Mouse (Mus musculus) layer of hippocampus, postnatal 10 days (tissue): ENCODE data around the gene Plekhs1. TPM values are rescaled to one million over a fixed set of nuclear protein-coding genes. Genes with fewer than 3 reads are reported as not detected.

Source experiments
- DNase-seq, 2 experiments: peaks; one replicate each; pipeline ENCODE4 v3.0.0; 2021; ENCODE audit warnings: low spot score in 2 of 2
- long read RNA-seq: library from polyadenylated mRNA; stranded (forward); transcript quantifications from one replicate; pipeline ENCODE4 v2.0.0, GENCODE M21; 2023
- total RNA-seq, 2 experiments: library from RNA; stranded (reverse); gene quantifications; 2 replicates each; pipeline ENCODE4 v1.2.3; 2021

Plekhs1 gene
- total RNA-seq = under 1 TPM; 0.33 to 0.41 TPM
- long read RNA-seq = 0 reads

GRCm38 (mm10) chr19:56461522-56462101 is at the start of gene Plekhs1:
TSS of gene Plekhs1 (plus strand) at chr19:56461640.
- DNase-seq = no peak

- no peak for DNase-seq
Observed at GRCm38 (mm10) chr19:56418404-56418803, 43.0 kb upstream of the Plekhs1 start.

GRCm38 (mm10) chr19:56419452-56419851 is 42.0 kb upstream of the Plekhs1 start:
- DNase-seq = no peak

GRCm38 (mm10) chr19:56420345-56420744 is 41.1 kb upstream of the Plekhs1 start:
- DNase-seq = no peak

GRCm38 (mm10) chr19:56422476-56423338 is 38.7 kb upstream of the Plekhs1 start:
- DNase-seq = peak; percentile 95 to 96

- no peak for DNase-seq
Observed at GRCm38 (mm10) chr19:56423370-56423769, 38.1 kb upstream of the Plekhs1 start.

GRCm38 (mm10) chr19:56424606-56425395 is 36.6 kb upstream of the Plekhs1 start:
- DNase-seq = no peak

GRCm38 (mm10) chr19:56425492-56425891 is 35.9 kb upstream of the Plekhs1 start:
- no peak for DNase-seq

GRCm38 (mm10) chr19:56430369-56430768 is 31.1 kb upstream of the Plekhs1 start:
- no peak for DNase-seq

GRCm38 (mm10) chr19:56432706-56433105 is 28.7 kb upstream of the Plekhs1 start:
- DNase-seq = no peak

- no peak for DNase-seq
Observed at GRCm38 (mm10) chr19:56433581-56433980, 27.9 kb upstream of the Plekhs1 start.

- peak; percentile 55 to 69 for DNase-seq
Observed at GRCm38 (mm10) chr19:56436380-56436779, 25.1 kb upstream of the Plekhs1 start.

GRCm38 (mm10) chr19:56438357-56439071 is 22.9 kb upstream of the Plekhs1 start:
- no peak for DNase-seq

GRCm38 (mm10) chr19:56439072-56439434 is 22.4 kb upstream of the Plekhs1 start:
- DNase-seq = no peak

- DNase-seq = no peak
Observed at GRCm38 (mm10) chr19:56443445-56443844, 18.0 kb upstream of the Plekhs1 start.

- no peak for DNase-seq
Observed at GRCm38 (mm10) chr19:56448784-56449183, 12.7 kb upstream of the Plekhs1 start.

- no peak for DNase-seq
Observed at GRCm38 (mm10) chr19:56449537-56449936, 11.9 kb upstream of the Plekhs1 start.

- DNase-seq = no peak
Observed at GRCm38 (mm10) chr19:56450892-56451291, 10.5 kb upstream of the Plekhs1 start.

GRCm38 (mm10) chr19:56451867-56452266 is 9.6 kb upstream of the Plekhs1 start:
- DNase-seq = no peak

- no peak for DNase-seq
Observed at GRCm38 (mm10) chr19:56452421-56452820, 9.0 kb upstream of the Plekhs1 start.

GRCm38 (mm10) chr19:56454862-56455261 is 6.6 kb upstream of the Plekhs1 start:
- DNase-seq = no peak
